Mouse (Mus musculus) T-helper 1 cell (primary cell): Measurements from ENCODE around the gene Srek1ip1.

Experiments
- in situ Hi-C: fragments of 300-600 bp; cut with MboI, MseI; formaldehyde crosslinking; loops from one replicate; pipeline ENCODE4 v1.15.1; 2025; ENCODE audit warnings: high pct_unique_total_duplicates

The Srek1ip1 gene

GRCm38 (mm10) chr13:104841937-104842336 is 49.7 kb downstream of the Srek1ip1 start:
- in situ Hi-C loops: no loop called here

DNA sequence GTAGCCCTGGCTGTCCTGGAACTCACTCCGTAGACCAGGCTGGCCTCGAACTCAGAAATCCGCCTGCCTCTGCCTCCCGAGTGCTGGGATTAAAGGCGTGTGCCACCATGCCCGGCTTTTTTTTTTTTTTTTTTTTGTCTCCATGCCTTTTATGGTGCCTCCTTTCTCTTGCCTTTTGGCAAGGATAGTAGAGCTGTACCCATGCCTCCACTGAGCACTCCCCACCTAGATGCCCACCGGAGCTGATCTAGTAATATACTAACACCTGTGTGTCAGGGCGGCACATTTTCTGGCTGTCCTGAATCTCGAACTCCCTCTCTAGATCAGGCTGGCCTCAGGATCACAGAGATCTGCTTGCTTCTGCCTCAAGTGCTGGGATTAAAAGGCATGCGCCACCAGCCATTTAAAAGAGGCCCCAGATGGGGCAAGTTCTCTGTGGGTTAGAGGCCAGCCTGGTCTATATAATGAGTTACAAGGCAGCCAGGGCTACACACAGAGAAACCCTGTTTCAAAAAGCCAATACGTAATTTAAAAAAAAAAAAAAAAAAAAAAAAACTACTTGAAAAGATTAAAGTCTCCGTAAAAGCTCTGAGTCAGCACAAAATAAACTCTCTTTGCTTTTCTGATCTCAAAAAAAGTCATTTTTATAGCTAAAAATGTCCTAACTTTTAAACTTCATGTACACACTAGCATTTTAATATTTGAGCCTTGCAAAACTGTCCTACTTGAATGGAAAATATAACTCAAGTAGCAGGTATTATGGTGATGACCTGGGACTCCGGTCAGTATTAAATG is 51.2 kb downstream of the Srek1ip1 start:
- in situ Hi-C loops: no loop called here

DNA sequence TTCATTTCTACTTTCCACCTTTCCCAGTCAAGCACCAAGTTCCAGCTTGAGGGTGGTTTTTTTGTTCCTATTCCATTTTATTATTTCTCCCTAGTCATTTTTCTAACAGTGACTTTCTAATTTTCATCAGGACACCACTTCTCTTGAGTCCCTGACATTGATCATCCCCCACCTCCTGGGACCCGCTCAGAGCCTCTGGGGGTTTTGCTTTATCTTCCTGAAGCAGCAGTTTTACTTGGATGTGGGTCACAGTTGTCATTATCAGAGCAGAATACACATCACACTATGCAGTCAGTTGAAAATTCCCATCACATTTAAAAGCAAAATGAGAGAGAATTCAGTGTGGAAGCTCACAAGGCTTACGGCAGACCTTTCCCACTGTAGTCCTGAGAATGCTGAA is 61.4 kb downstream of the Srek1ip1 start:
- in situ Hi-C loops: no loop called here

DNA sequence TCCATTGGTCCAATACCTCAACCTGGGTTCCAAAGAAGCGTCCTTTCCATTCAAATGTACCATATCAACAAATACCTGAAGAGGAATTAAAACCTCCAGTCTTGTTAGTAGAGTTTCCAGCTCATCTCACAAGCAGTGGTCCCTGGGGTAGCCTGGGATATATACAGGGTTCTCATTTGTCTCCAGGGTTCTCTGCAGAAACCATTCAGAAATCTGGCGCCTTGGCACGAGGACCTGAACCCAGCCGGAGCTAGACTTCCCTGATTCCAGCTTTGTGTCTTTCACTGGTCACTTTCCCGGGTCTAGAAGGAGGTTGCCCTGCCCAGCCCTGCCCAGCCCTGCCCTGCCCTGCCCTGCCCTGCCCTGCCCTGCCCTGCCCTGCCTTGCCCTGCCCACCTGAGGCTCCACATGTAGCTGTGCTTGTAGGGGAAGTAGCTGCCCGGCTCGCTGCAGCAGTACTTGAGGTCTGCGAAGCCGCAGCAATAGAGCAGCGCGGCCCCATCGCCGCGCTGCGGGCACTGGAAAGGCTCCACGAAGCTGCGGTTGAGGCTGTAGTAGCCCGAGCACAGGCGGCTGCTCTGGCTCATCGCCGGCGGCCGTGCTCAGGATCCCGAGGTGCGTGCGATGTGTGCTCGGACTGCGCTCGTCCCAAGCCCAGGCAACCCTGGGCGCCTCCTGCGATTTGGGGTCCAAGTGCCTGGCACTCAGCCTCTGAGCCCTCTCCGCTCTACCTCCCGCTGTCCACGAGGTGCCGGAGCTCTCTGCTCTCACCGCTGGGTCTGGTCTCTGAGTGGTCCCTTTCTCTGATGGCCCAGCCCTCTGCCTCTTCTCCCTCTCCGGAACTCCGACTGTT is 71.1 kb downstream of the Srek1ip1 start, which contains the start of gene Shisal2b:
Gene Shisal2b (minus strand): TSS at position 767 of the 853 bp plus-strand sequence.
- in situ Hi-C loops: loop anchor here (5.0 kb wide), 1 partner anchor 51 kb away; no protein-coding TSS in a partner anchor

DNA sequence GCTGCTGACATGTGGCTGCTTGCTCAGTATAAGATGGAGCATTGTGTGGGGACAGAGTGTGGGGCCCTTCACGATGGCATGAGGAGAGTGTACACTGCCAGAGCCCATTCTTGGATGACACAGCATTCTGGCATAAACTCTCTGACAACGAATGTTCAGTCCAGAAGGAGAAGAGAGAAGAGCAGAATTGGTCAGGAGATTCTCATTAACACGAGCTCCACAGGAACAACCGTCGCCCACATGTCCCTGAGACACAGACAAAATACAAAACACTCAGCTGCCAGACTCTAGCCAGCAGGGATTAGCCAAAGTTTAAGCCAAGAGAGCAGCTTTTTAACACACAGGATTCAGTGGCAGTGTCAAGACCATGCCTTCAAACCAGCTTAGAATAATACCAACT is 74.4 kb downstream of the Srek1ip1 start:
- in situ Hi-C loops: no loop called here

DNA sequence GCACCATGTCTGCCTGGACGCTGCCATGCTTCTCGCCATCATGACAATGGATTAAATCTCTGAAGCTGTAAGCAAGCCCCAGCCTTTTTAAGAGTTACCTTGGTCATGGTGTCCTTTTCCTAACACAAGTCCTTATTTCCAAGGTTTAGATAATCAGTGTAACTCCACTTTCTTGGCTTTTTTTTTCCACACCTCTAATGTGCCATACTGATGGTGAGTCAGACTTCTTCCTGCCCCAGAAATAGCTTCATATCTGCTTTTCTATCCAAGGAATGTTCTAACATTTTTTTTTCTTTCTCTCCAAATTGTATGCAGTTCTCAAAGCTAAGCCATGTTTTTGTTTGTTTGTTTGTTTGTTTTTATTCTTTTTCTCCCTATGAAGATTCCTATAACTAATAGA is 77.6 kb downstream of the Srek1ip1 start:
- in situ Hi-C loops: no loop called here

GRCm38 (mm10) chr13:104878508-104878907 is 86.2 kb downstream of the Srek1ip1 start:
- in situ Hi-C loops: no loop called here

- in situ Hi-C loops: no loop called here
These were observed 91.4 kb downstream of the Srek1ip1 start for GRCm38 (mm10) chr13:104883566-104884249.

- in situ Hi-C loops: no loop called here
These were observed 94.2 kb downstream of the Srek1ip1 start for GRCm38 (mm10) chr13:104886308-104887032.
